Mouse (Mus musculus): ENCODE measurements at regions not wholly inside any gene's neighbourhood (a gene's known extent, or its start where the extent isn't known, plus 50 kb on each side); places are given as distances from the start of the nearest gene placed in this dataset.

DNA sequence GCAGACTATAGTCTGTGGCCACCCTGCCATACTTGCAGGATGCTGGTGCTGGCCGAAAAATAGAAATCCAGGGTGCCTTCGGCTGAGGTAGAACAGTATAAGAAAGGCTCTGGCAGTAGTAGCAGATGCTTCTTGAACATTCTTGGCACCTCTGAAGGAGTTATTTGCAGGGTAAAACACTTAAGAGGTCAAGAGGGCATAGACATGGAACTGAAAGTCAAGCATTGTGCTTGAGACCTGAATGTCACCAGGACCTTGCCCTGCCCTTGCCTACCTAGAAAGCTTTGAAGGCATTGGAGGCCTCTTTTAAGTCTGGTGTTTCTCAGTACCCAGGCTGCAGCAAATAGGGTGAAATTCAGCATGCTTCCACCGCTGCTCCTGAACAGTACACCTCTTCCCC lies 230.9 kb upstream of the Thrb start:
- no peaks in the 10 kb centered on the region for H3K9me3 ChIP-seq (ENCODE audit: low read length)
- no peak overlapping the region for H3K4me2 ChIP-seq (ENCODE audit: low read depth, low read length)
- no peak for ATAC-seq
- 88% methylated on average over 3 of the region's 3 CpGs for WGBS
- H3K4me1 ChIP-seq (ENCODE audit: insufficient read depth, low read length), result no peaks in the 10 kb centered on the region
- H3K27me3 ChIP-seq (ENCODE audit: insufficient read depth, low read length), result no peaks in the 10 kb centered on the region
- no peak overlapping the region for H3K27ac ChIP-seq
- no peak for DNase-seq (ENCODE audit: low spot score)
- no peaks in the 10 kb centered on the region for H3K36me3 ChIP-seq (ENCODE audit: insufficient read depth, low read length)
- H3K9ac ChIP-seq (replicated peaks; ENCODE audit: low read length), result no peak overlapping the region
- TF ChIP-seq CTCF (IDR thresholded peaks at IDR 0.05; ENCODE audit: low read depth), result no peak
- H3K4me3 ChIP-seq (ENCODE audit: low read length), result no peak overlapping the region

DNA sequence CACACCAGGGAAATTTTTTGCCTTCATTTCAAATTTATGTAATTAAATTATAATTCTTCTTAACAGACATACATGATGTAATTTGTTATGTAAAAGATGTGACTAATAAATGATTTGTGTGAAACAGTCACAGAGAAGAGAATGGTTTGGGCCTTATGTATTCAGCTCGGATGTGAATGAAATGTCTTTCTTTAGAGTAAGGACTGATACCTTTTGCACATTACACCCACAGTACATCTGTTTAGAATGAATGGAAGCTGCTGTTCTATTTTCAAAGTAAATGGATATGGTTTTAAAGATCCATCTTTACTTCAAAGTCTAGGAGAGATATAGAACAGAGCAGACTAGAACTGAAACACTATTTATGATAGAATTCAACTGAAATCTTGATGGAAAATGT lies 226.7 kb upstream of the Thrb start:
- ATAC-seq, result no peak
- Histone ChIP-seq H3K4me2 (ENCODE audit: low read depth, low read length) (no peak overlapping the region), H3K4me3 (ENCODE audit: low read length) (no peak overlapping the region), H3K9ac (replicated peaks; ENCODE audit: low read length) (no peak overlapping the region), H3K27me3 (ENCODE audit: insufficient read depth, low read length) (no peaks in the 10 kb centered on the region), H3K9me3 (ENCODE audit: low read length) (no peaks in the 10 kb centered on the region), H3K27ac (no peak overlapping the region), H3K4me1 (ENCODE audit: insufficient read depth, low read length) (no peaks in the 10 kb centered on the region), H3K36me3 (ENCODE audit: insufficient read depth, low read length) (no peaks in the 10 kb centered on the region)
- no peak for DNase-seq (ENCODE audit: low spot score)
- no peak for TF ChIP-seq CTCF (IDR thresholded peaks at IDR 0.05; ENCODE audit: low read depth)
- 80% methylated on average over 1 of the region's 1 CpGs for WGBS

DNA sequence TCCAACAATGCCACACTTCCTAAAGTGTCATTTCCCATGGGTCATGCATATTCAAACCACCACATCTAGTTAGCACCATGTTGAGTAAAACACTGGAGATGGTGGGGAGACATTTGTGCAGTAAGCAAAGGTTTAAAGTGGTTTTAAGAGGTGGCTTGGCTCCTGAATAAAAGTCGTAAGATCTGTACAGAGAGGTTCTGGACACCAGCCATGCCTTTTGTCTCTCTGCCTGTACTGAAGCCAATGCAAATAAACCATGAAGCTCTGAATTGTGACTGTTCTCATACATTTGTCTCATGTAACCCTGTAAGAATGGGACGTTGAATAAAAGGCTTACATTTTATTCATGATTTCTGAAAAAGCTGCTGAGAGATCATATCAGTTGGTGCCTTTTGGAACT lies 202.1 kb upstream of the Thrb start:
- Histone ChIP-seq H3K4me3 (ENCODE audit: low read length) (no peak overlapping the region), H3K4me1 (ENCODE audit: insufficient read depth, low read length) (no peaks in the 10 kb centered on the region), H3K27ac (no peak overlapping the region), H3K36me3 (ENCODE audit: insufficient read depth, low read length) (no peaks in the 10 kb centered on the region), H3K27me3 (ENCODE audit: insufficient read depth, low read length) (no peaks in the 10 kb centered on the region), H3K9ac (replicated peaks; ENCODE audit: low read length) (no peak overlapping the region), H3K4me2 (ENCODE audit: low read depth, low read length) (no peak overlapping the region), H3K9me3 (ENCODE audit: low read length) (no peaks in the 10 kb centered on the region)
- no peak for ATAC-seq
- no peak for TF ChIP-seq CTCF (IDR thresholded peaks at IDR 0.05; ENCODE audit: low read depth)
- WGBS, result 27% methylated on average over 2 of the region's 2 CpGs
- DNase-seq (ENCODE audit: low spot score), result peak; percentile 12

DNA sequence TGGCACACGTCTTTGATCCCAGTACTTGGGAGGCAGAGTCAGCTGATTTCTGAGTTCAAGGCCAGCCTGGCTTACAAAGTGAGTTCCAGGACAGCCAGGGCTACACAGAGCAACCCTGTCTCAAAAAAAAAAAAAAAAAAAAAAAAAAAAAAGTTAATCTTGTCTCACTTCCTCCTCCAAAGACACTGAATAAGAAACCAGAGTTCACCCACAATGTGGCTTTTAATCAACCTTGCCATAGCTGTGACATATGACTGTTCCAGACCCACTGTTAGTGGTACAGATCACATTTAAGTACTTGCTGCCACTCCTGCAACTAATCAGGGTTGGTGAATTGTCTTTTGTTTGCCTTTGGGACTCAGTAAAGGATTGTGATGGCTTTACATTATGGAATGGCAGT lies 181.1 kb upstream of the Thrb start:
- no peak for TF ChIP-seq CTCF (IDR thresholded peaks at IDR 0.05; ENCODE audit: low read depth)
- H3K27ac ChIP-seq, result no peak overlapping the region
- DNase-seq (ENCODE audit: low spot score), result no peak
- ATAC-seq, result no peak
- H3K9ac ChIP-seq (replicated peaks; ENCODE audit: low read length), result no peak overlapping the region
- no peaks in the 10 kb centered on the region for H3K36me3 ChIP-seq (ENCODE audit: insufficient read depth, low read length)
- no peak overlapping the region for H3K4me3 ChIP-seq (ENCODE audit: low read length)
- H3K4me2 ChIP-seq (ENCODE audit: low read depth, low read length), result no peak overlapping the region
- 88% methylated on average over 1 of the region's 1 CpGs for whole genome bisulfite sequencing
- no peaks in the 10 kb centered on the region for H3K4me1 ChIP-seq (ENCODE audit: insufficient read depth, low read length)
- no peaks in the 10 kb centered on the region for H3K9me3 ChIP-seq (ENCODE audit: low read length)
- H3K27me3 ChIP-seq (ENCODE audit: insufficient read depth, low read length), result no peaks in the 10 kb centered on the region

DNA sequence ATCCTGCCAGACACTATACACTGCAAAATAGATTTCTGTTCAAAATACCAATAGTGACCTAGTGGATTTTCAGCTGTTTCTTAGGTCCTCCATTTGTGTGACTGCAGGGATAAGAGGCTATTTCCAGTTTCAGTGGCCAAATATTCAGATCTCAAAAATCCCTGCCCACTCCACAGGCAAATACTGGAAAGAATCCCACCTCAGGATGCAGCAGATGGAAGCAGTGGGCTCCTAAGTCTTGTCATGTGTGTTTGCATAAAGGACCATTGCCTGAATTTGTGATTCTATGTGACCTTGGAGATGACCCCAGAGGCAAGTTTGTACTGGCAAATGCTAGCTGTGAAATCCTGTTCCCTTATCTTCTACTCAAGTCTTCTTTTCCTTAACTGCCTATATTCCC lies 175.2 kb upstream of the Thrb start:
- Histone ChIP-seq H3K4me2 (ENCODE audit: low read depth, low read length) (no peak overlapping the region), H3K9ac (replicated peaks; ENCODE audit: low read length) (no peak overlapping the region), H3K9me3 (ENCODE audit: low read length) (no peaks in the 10 kb centered on the region), H3K4me1 (ENCODE audit: insufficient read depth, low read length) (no peaks in the 10 kb centered on the region), H3K27me3 (ENCODE audit: insufficient read depth, low read length) (no peaks in the 10 kb centered on the region), H3K4me3 (ENCODE audit: low read length) (no peak overlapping the region), H3K36me3 (ENCODE audit: insufficient read depth, low read length) (no peaks in the 10 kb centered on the region), H3K27ac (no peak overlapping the region)
- ATAC-seq (no peak), DNase-seq (ENCODE audit: low spot score) (no peak)
- TF ChIP-seq CTCF (IDR thresholded peaks at IDR 0.05; ENCODE audit: low read depth), result no peak

DNA sequence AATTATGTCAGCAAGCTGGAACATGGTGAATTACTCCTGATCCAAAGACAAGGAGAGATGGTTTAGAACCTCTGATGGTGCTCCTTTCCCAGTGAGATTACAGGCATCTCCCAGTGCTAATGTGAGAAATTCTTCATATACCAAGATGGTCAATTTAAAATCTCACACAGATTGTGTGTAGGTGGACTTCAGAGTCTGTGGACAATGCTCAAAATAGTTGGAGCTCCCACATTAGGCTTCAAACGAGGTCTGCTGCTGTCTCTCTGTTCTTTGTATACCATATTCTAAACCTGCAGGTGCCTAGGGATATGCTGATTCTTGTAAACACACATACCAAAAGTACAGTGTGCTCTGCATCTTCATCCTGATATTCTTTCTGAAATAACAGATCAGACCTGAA lies 146.3 kb upstream of the Thrb start:
- DNase-seq (ENCODE audit: low spot score) (no peak), ATAC-seq (no peak)
- Histone ChIP-seq H3K27me3 (ENCODE audit: insufficient read depth, low read length) (no peaks in the 10 kb centered on the region), H3K4me3 (ENCODE audit: low read length) (no peak overlapping the region), H3K9ac (replicated peaks; ENCODE audit: low read length) (no peak overlapping the region), H3K36me3 (ENCODE audit: insufficient read depth, low read length) (no peaks in the 10 kb centered on the region), H3K4me1 (ENCODE audit: insufficient read depth, low read length) (no peaks in the 10 kb centered on the region), H3K4me2 (ENCODE audit: low read depth, low read length) (no peak overlapping the region), H3K27ac (no peak overlapping the region), H3K9me3 (ENCODE audit: low read length) (no peaks in the 10 kb centered on the region)
- no peak for TF ChIP-seq CTCF (IDR thresholded peaks at IDR 0.05; ENCODE audit: low read depth)
- 43% methylated on average over 1 of the region's 1 CpGs for WGBS

DNA sequence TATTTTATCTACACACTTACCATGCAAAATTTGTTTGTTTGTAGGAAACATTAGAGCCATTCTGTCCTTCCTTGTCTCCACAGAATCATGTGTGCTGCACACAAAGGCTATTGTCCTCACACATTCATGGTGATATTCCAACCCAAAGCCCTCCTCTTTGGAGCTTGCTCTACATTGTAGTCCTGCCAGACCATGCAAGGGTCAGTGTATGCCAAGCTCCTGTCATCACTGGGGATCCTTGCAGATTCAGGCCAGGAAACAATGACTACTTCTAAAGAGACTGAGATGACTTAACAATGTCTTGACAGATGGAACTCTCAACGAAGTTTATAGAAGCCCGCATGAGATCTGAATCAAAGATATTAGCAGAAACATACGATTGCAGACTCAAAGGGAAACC lies 137.4 kb upstream of the Thrb start:
- WGBS, result 70% methylated on average over 3 of the region's 3 CpGs
- no peaks in the 10 kb centered on the region for H3K9me3 ChIP-seq (ENCODE audit: low read length)
- no peaks in the 10 kb centered on the region for H3K27me3 ChIP-seq (ENCODE audit: insufficient read depth, low read length)
- H3K4me1 ChIP-seq (ENCODE audit: insufficient read depth, low read length), result no peaks in the 10 kb centered on the region
- no peak for TF ChIP-seq CTCF (IDR thresholded peaks at IDR 0.05; ENCODE audit: low read depth)
- H3K9ac ChIP-seq (replicated peaks; ENCODE audit: low read length), result no peak overlapping the region
- no peak overlapping the region for H3K4me3 ChIP-seq (ENCODE audit: low read length)
- no peak overlapping the region for H3K27ac ChIP-seq
- ATAC-seq, result no peak
- no peak for DNase-seq (ENCODE audit: low spot score)
- no peaks in the 10 kb centered on the region for H3K36me3 ChIP-seq (ENCODE audit: insufficient read depth, low read length)
- no peak overlapping the region for H3K4me2 ChIP-seq (ENCODE audit: low read depth, low read length)

Measured in hindbrain, postnatal 0 days (tissue).